Mouse (Mus musculus) kidney, postnatal 0 days (tissue): Measurements from ENCODE around the gene Clec1b. TPM values are rescaled to one million over a fixed set of nuclear protein-coding genes. Genes with fewer than 3 reads are reported as not detected.

Experiments
- ATAC-seq: fragments of 200-750 bp; cut with Nextera tagmentation; replicated peaks from 2 replicates; pipeline ENCODE4 v1.8.0; 2017; ENCODE audit warnings: low read depth, moderate number of reproducible peaks, moderate TSS enrichment, moderate library complexity; ENCODE audit not compliant: low FRiP score
- DNase-seq: peaks from one replicate; pipeline ENCODE4 v3.0.0-alpha.2; 2016; ENCODE audit warnings: low spot score
- H3K27ac ChIP-seq: fragments of 300-500 bp; sonication (generic); 2 replicates; pipeline ENCODE4 v1.5.1; 2014; ENCODE audit warnings: mild to moderate bottlenecking
- H3K27me3 ChIP-seq: fragments of 300-500 bp; sonication (generic); 2 replicates; pipeline ENCODE4 v1.6.1; 2014; ENCODE audit warnings: low read length, mixed read lengths; ENCODE audit not compliant: insufficient read depth
- H3K36me3 ChIP-seq: fragments of 300-500 bp; sonication (generic); 2 replicates; pipeline ENCODE4 v1.6.1; 2014; ENCODE audit warnings: low read length, mixed read lengths; ENCODE audit not compliant: insufficient read depth
- H3K4me1 ChIP-seq: fragments of 300-500 bp; sonication (generic); replicated peaks from 2 replicates; pipeline ENCODE4 v1.6.1; 2014; ENCODE audit warnings: antibody characterized with exemption, low read length, mixed read lengths; ENCODE audit not compliant: insufficient read depth
- H3K4me2 ChIP-seq: fragments of 300-500 bp; sonication (generic); 2 replicates; pipeline ENCODE4 v1.6.1; 2014; ENCODE audit warnings: mild to moderate bottlenecking, low read length, moderate library complexity, mixed read lengths
- H3K4me3 ChIP-seq: fragments of 300-500 bp; sonication (generic); replicated peaks from 2 replicates; pipeline ENCODE4 v1.5.1; 2014; ENCODE audit warnings: low read depth, low read length
- H3K9ac ChIP-seq: fragments of 300-500 bp; sonication (generic); 2 replicates; pipeline ENCODE4 v1.6.1; 2014; ENCODE audit warnings: low read depth, low read length
- H3K9me3 ChIP-seq: fragments of 300-500 bp; sonication (generic); replicated peaks from 2 replicates; pipeline ENCODE4 v1.6.1; 2016; ENCODE audit warnings: low read length, inconsistent platforms, mixed read lengths
- CTCF ChIP-seq: IDR thresholded peaks from 2 replicates; pipeline ENCODE4 v1.5.1; 2016; ENCODE audit warnings: antibody characterized with exemption, low read depth, mild to moderate bottlenecking, moderate library complexity
- WGBS: fragments of 180-500 bp; shearing (Covaris S2); extraction: QIAGEN DNeasy Blood & Tissue Kit; methylation state at CpG from one replicate; pipeline ENCODE4 v1.1.7; 2014; 5-methylcytosine and 5-hydroxymethylcytosine counted together
- polyA plus RNA-seq: library from polyadenylated mRNA; unstranded; fragments of >200 nt; fragmentation: Nextera tagmentation; extraction: Ambion mirVana; gene quantifications from 2 replicates; pipeline ENCODE4 v1.2.1, GENCODE M21; 2015

Gene Clec1b
- polyA plus RNA-seq, 1 experiment from 2014 or later: 1.5 TPM

GRCm38 (mm10) chr6:129423040-129423733, 26.1 kb downstream of the Clec1b start:
- H3K4me1 ChIP-seq: 0 out of 2 replicates have a peak, but pooled peaks cover 3% of the 10 kb centered on the region
- H3K27me3 ChIP-seq: no peaks in the 10 kb centered on the region
- peak; percentile 22; the same call in 1 of the 2 replicates for TF ChIP-seq CTCF
- no peak overlapping the region for H3K4me2 ChIP-seq
- no peaks in the 10 kb centered on the region for H3K9me3 ChIP-seq
- peak; percentile 64 for ATAC-seq
- no peak overlapping the region for H3K4me3 ChIP-seq
- peak; percentile 61 for DNase-seq
- H3K27ac ChIP-seq: 0 out of 2 replicates have a peak overlapping the region, but pooled peaks have one; percentile 36
- H3K36me3 ChIP-seq: no peaks in the 10 kb centered on the region
- 50% methylated on average over 4 of the region's 4 CpGs for WGBS
- no peak overlapping the region for H3K9ac ChIP-seq

GRCm38 (mm10) chr6:129423734-129424072, 26.6 kb downstream of the Clec1b start:
- H3K27me3 ChIP-seq: no peaks in the 10 kb centered on the region
- H3K9ac ChIP-seq: no peak overlapping the region
- ATAC-seq (peak; percentile 81), DNase-seq (peak; percentile 75)
- no peaks in the 10 kb centered on the region for H3K36me3 ChIP-seq
- H3K4me2 ChIP-seq: no peak overlapping the region
- H3K4me1 ChIP-seq: 0 out of 2 replicates have a peak, but pooled peaks cover 3% of the 10 kb centered on the region
- no peaks in the 10 kb centered on the region for H3K9me3 ChIP-seq
- H3K27ac ChIP-seq: 0 out of 2 replicates have a peak overlapping the region, but pooled peaks have one; percentile 42
- WGBS: 22% methylated on average over 1 of the region's 1 CpGs
- H3K4me3 ChIP-seq: no peak overlapping the region
- peak; percentile 87 for TF ChIP-seq CTCF

- Histone ChIP-seq H3K4me3 (no peak overlapping the region), H3K36me3 (no peaks in the 10 kb centered on the region), H3K9me3 (no peaks in the 10 kb centered on the region), H3K4me2 (no peak overlapping the region), H3K27me3 (no peaks in the 10 kb centered on the region), H3K9ac (no peak overlapping the region), H3K27ac (peak overlapping the region; percentile 62), H3K4me1 (0 out of 2 replicates have a peak, but pooled peaks cover 3% of the 10 kb centered on the region)
- WGBS: 63% methylated on average over 5 of the region's 5 CpGs
- TF ChIP-seq CTCF: no peak
- no peak for DNase-seq
- no peak for ATAC-seq
Measured at GRCm38 (mm10) chr6:129425217-129425616, 28.1 kb downstream of the Clec1b start.

GRCm38 (mm10) chr6:129425812-129426211, 28.7 kb downstream of the Clec1b start:
- ATAC-seq (no peak), DNase-seq (peak; percentile 54)
- WGBS: 31% methylated on average over 5 of the region's 5 CpGs

GRCm38 (mm10) chr6:129427281-129427680, 30.2 kb downstream of the Clec1b start:
- Histone ChIP-seq H3K9ac (no peak overlapping the region), H3K27ac (no peak overlapping the region), H3K4me1 (0 out of 2 replicates have a peak, but pooled peaks cover 3% of the 10 kb centered on the region), H3K4me2 (no peak overlapping the region), H3K9me3 (no peaks in the 10 kb centered on the region), H3K4me3 (no peak overlapping the region), H3K27me3 (no peaks in the 10 kb centered on the region), H3K36me3 (no peaks in the 10 kb centered on the region)
- no peak for TF ChIP-seq CTCF
- WGBS: 78% methylated on average over 4 of the region's 4 CpGs
- ATAC-seq (no peak), DNase-seq (no peak)

More at GRCm38 (mm10) chr6:129425812-129426211, 28.7 kb downstream of the Clec1b start:
- Histone ChIP-seq H3K4me3 (no peak overlapping the region), H3K36me3 (no peaks in the 10 kb centered on the region), H3K9ac (no peak overlapping the region), H3K27me3 (no peaks in the 10 kb centered on the region), H3K9me3 (no peaks in the 10 kb centered on the region), H3K4me2 (no peak overlapping the region), H3K4me1 (0 out of 2 replicates have a peak, but pooled peaks cover 3% of the 10 kb centered on the region), H3K27ac (no peak overlapping the region)
- no peak for TF ChIP-seq CTCF

- Histone ChIP-seq H3K9ac (no peak overlapping the region), H3K4me3 (no peak overlapping the region), H3K36me3 (no peaks in the 10 kb centered on the region), H3K27me3 (no peaks in the 10 kb centered on the region), H3K4me1 (no peaks in the 10 kb centered on the region), H3K9me3 (no peaks in the 10 kb centered on the region), H3K4me2 (no peak overlapping the region), H3K27ac (no peak overlapping the region)
- ATAC-seq (no peak), DNase-seq (no peak)
- no peak for TF ChIP-seq CTCF
- 86% methylated on average over 5 of the region's 5 CpGs for WGBS
Measured at GRCm38 (mm10) chr6:129434239-129434638, 37.1 kb downstream of the Clec1b start.
